Mouse (Mus musculus) midbrain, postnatal 0 days (tissue): Measurements from ENCODE around the gene Ppp1r13b. TPM values are rescaled to one million over a fixed set of nuclear protein-coding genes. Genes with fewer than 3 reads are reported as not detected.

Experiments used
- ATAC-seq: fragments of 200-750 bp; cut with Nextera tagmentation; 2 replicates; pipeline ENCODE4 v1.8.0; 2017; ENCODE audit warnings: moderate number of reproducible peaks, mild to moderate bottlenecking, moderate TSS enrichment, moderate library complexity; ENCODE audit not compliant: low FRiP score
- DNase-seq: peaks from one replicate; pipeline ENCODE4 v3.0.0-alpha.2; 2015; ENCODE audit warnings: low spot score
- H3K27ac ChIP-seq: fragments of 300-500 bp; sonication (generic); 2 replicates; pipeline ENCODE4 v1.5.1; 2014; ENCODE audit warnings: low read depth, mild to moderate bottlenecking, low read length, mixed read lengths
- H3K27me3 ChIP-seq: fragments of 300-500 bp; sonication (generic); 2 replicates; pipeline ENCODE4 v1.6.1; 2014; ENCODE audit warnings: low read length, control low read depth, mixed read lengths; ENCODE audit not compliant: insufficient read depth
- H3K36me3 ChIP-seq: fragments of 300-500 bp; sonication (generic); 2 replicates; pipeline ENCODE4 v1.6.1; 2014; ENCODE audit warnings: low read length, control low read depth, mixed read lengths; ENCODE audit not compliant: insufficient read depth
- H3K4me1 ChIP-seq: fragments of 300-500 bp; sonication (generic); 2 replicates; pipeline ENCODE4 v1.6.1; 2014; ENCODE audit warnings: mild to moderate bottlenecking, control low read depth, antibody characterized with exemption, low read length, mixed read lengths; ENCODE audit not compliant: insufficient read depth
- H3K4me2 ChIP-seq: fragments of 300-500 bp; sonication (generic); 2 replicates; pipeline ENCODE4 v1.6.1; 2014; ENCODE audit warnings: low read depth, mild to moderate bottlenecking, low read length, mixed read lengths; ENCODE audit not compliant: poor library complexity, severe bottlenecking
- H3K4me3 ChIP-seq: fragments of 300-500 bp; sonication (generic); 2 replicates; pipeline ENCODE4 v1.5.1; 2014; ENCODE audit warnings: low read depth, mild to moderate bottlenecking, low read length, moderate library complexity
- H3K9ac ChIP-seq: fragments of 300-500 bp; sonication (generic); replicated peaks from 2 replicates; pipeline ENCODE4 v1.6.1; 2014; ENCODE audit warnings: mild to moderate bottlenecking, low read length, moderate library complexity, mixed read lengths; ENCODE audit not compliant: poor library complexity, severe bottlenecking
- H3K9me3 ChIP-seq: fragments of 300-500 bp; sonication (generic); 2 replicates; pipeline ENCODE4 v1.6.1; 2016; ENCODE audit warnings: low read length, control low read depth
- CTCF ChIP-seq: IDR thresholded peaks from 2 replicates; pipeline ENCODE4 v1.5.1; 2016; ENCODE audit warnings: antibody characterized with exemption, mild to moderate bottlenecking
- WGBS: fragments of 180-500 bp; shearing (Covaris S2); extraction: QIAGEN DNeasy Blood & Tissue Kit; methylation state at CpG from one replicate; pipeline ENCODE4 v1.1.7; 2014; 5-methylcytosine and 5-hydroxymethylcytosine counted together
- polyA plus RNA-seq: library from polyadenylated mRNA; unstranded; fragments of >200 nt; fragmentation: Nextera tagmentation; extraction: Ambion mirVana; gene quantifications from 2 replicates; pipeline ENCODE4 v1.2.1, GENCODE M21; 2015
- total RNA-seq: library from RNA; depleted of rRNA; stranded (reverse); fragments of >200 nt; gene quantifications from 2 replicates; pipeline ENCODE4 v1.2.3, GENCODE M21; 2014

Gene Ppp1r13b
- total and polyA plus RNA-seq, 2 experiments from 2014 or later: 47.0 to 79.3 TPM

DNA sequence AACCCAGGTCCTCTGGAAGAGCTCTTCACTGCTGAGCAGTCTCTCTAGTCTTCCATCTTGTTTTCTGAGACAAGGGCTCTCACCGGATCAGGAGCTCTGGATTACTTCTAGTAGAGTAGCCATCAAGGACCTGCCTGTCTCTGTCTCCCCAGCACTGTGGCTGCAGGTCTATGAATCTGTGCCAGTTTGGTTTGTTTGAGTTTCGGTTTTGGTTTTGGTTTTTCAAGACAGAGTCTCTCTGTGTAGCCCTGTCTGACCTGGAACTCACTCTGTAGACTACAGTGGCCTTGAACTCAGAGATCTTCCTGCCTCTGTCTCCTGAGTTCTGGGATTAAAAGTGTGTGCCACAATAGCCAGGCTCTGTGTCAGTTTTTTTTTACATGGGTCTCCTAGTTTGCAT is 3.9 kb upstream of the Ppp1r13b start:
- Histone ChIP-seq H3K4me3 (no peak overlapping the region), H3K4me2 (no peak overlapping the region), H3K9me3 (no peaks in the 10 kb centered on the region), H3K27ac (no peak overlapping the region), H3K4me1 (no peaks in the 10 kb centered on the region), H3K36me3 (no peaks in the 10 kb centered on the region), H3K27me3 (no peaks in the 10 kb centered on the region), H3K9ac (no peak overlapping the region)
- WGBS: 85% methylated on average over 2 of the region's 2 CpGs
- DNase-seq: no peak
- no peak for TF ChIP-seq CTCF
- no peak for ATAC-seq

- H3K4me2 ChIP-seq: no peak overlapping the region
- H3K27ac ChIP-seq: no peak overlapping the region
- H3K27me3 ChIP-seq: no peaks in the 10 kb centered on the region
- ATAC-seq: no peak
- no peak for DNase-seq
- 86% methylated on average over 15 of the region's 15 CpGs for WGBS
- TF ChIP-seq CTCF: no peak
- H3K4me1 ChIP-seq: 0 out of 2 replicates have a peak, but pooled peaks cover 3% of the 10 kb centered on the region
- no peak overlapping the region for H3K9ac ChIP-seq
- H3K4me3 ChIP-seq: no peak overlapping the region
- H3K9me3 ChIP-seq: no peaks in the 10 kb centered on the region
- H3K36me3 ChIP-seq: no peaks in the 10 kb centered on the region
Measured at GRCm38 (mm10) chr12:111911171-111911760, 3.4 kb upstream of the Ppp1r13b start.

GRCm38 (mm10) chr12:111908997-111909550 is 1.2 kb upstream of the Ppp1r13b start:
- ATAC-seq (no peak), DNase-seq (no peak)
- Histone ChIP-seq H3K4me1 (0 out of 2 replicates have a peak, but pooled peaks cover 3% of the 10 kb centered on the region), H3K9ac (peak overlapping the region; percentile 90; the same call in 1 of the 2 replicates), H3K9me3 (no peaks in the 10 kb centered on the region), H3K36me3 (no peaks in the 10 kb centered on the region), H3K27ac (no peak overlapping the region), H3K4me3 (peak overlapping the region; percentile 82), H3K4me2 (peak overlapping the region; percentile 81), H3K27me3 (no peaks in the 10 kb centered on the region)
- 73% methylated on average over 11 of the region's 11 CpGs for WGBS
- TF ChIP-seq CTCF: no peak

DNA sequence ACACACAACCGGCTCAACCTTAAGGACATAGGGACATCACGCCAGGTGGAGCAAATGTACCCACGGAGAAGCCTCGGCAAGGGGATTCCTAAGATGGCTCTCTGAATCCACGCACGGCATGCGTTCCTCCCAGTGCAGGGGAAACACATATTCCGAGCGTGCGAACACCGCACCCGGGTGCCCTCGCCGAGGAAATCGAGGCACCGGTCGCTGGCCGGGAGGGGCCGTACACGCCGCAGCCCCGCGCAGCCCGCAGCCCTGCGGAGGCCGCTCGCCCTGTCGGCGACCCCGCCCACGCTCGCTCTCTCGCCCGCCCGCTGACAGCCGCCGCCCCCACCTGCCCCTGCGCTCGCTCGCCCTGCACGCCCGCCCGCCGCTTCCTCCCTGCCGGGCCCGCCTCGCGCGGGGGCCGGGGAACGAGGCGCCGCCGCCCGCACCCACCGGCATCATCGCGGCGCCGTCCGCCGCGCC is 454 bp downstream of the Ppp1r13b start:
- DNase-seq (no peak), ATAC-seq (peak; percentile 75)
- Histone ChIP-seq H3K4me1 (0 out of 2 replicates have a peak, but pooled peaks cover 3% of the 10 kb centered on the region), H3K9ac (peak overlapping the region; percentile 90), H3K36me3 (no peaks in the 10 kb centered on the region), H3K27ac (peak overlapping the region; percentile 96), H3K27me3 (no peaks in the 10 kb centered on the region), H3K4me2 (peak overlapping the region; percentile 81), H3K9me3 (no peaks in the 10 kb centered on the region), H3K4me3 (peak overlapping the region; percentile 82)
- no peak for TF ChIP-seq CTCF
- under 1% methylated on average over 38 of the region's 63 CpGs for WGBS

GRCm38 (mm10) chr12:111906309-111906875 is 1.5 kb downstream of the Ppp1r13b start:
- peak overlapping the region; percentile 96; the same call in 1 of the 2 replicates for H3K27ac ChIP-seq

DNA sequence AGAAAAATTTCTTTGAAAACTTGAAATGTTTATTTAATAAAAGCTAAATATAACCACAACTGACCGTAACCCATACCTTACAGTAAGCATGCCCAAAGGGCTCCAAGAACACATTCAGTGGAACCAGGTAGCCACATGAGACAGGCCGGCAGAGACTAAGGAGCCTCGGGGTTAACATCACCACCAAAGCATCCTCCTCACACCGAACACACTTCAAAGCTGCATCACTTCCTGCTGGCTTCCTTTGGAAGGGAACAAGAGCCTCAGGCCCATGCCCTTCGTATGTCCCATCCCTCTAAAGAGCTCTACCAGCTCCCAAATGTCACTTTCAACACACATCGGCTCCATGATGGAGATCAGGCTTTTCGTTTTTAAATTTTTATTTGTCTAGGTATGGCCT is 5.4 kb downstream of the Ppp1r13b start:
- Histone ChIP-seq H3K9me3 (no peaks in the 10 kb centered on the region), H3K4me3 (no peak overlapping the region), H3K27ac (no peak overlapping the region), H3K4me2 (no peak overlapping the region), H3K36me3 (no peaks in the 10 kb centered on the region), H3K9ac (no peak overlapping the region), H3K4me1 (0 out of 2 replicates have a peak, but pooled peaks cover 3% of the 10 kb centered on the region), H3K27me3 (no peaks in the 10 kb centered on the region)
- DNase-seq: no peak
- no peak for TF ChIP-seq CTCF
- ATAC-seq: no peak
- WGBS: 78% methylated on average over 7 of the region's 7 CpGs

More at GRCm38 (mm10) chr12:111906309-111906875, 1.5 kb downstream of the Ppp1r13b start:
- DNase-seq (no peak), ATAC-seq (no peak)
- H3K36me3 ChIP-seq: no peaks in the 10 kb centered on the region
- peak overlapping the region; percentile 82 for H3K4me3 ChIP-seq
- no peak for TF ChIP-seq CTCF
- peak overlapping the region; percentile 81 for H3K4me2 ChIP-seq
- H3K27me3 ChIP-seq: no peaks in the 10 kb centered on the region
- no peaks in the 10 kb centered on the region for H3K9me3 ChIP-seq
- 0 out of 2 replicates have a peak overlapping the region, but pooled peaks have one; percentile 90 for H3K9ac ChIP-seq
- 39% methylated on average over 5 of the region's 5 CpGs for WGBS
- H3K4me1 ChIP-seq: 0 out of 2 replicates have a peak, but pooled peaks cover 3% of the 10 kb centered on the region
